Mouse (Mus musculus) embryonic fibroblast, embryonic 13.5 days (primary cell): ENCODE data around the gene Dock9.

Source experiments
- CTCF ChIP-seq: IDR thresholded peaks from 2 replicates; pipeline ENCODE4 v1.5.1; 2011; ENCODE audit warnings: mild to moderate bottlenecking, control low read depth, low read length, moderate library complexity, borderline replicate concordance; ENCODE audit not compliant: insufficient read depth
- POLR2A ChIP-seq: IDR thresholded peaks from 2 replicates; pipeline ENCODE4 v1.6.1; 2011; ENCODE audit warnings: low read depth, mild to moderate bottlenecking, control low read depth, low read length, moderate library complexity

DNA sequence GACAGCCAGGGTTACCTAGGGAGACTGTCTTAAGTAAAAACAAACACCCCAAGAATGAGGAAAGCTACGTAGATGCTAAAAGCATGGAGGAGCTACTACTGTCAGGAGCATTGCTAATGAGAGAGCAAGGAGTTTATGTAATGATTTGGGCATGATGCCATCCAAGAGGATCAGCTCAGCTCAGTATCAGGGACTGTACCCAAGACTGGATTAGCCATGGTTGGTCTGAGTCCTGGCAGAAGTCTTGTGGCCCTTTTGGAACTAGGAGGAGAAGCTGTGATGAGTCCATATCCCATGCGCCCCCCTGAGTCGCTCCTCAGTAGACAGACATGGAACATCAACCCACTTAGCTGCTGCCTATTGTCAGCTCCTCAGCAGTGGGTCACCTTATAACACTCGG, 301.9 kb downstream of the Dock9 start:
- TF ChIP-seq CTCF (no peak), POLR2A (no peak)
